Mouse (Mus musculus) embryonic facial prominence, embryonic 12.5 days (tissue): ENCODE measurements around the gene Atf5. TPM values are rescaled to one million over a fixed set of nuclear protein-coding genes. Genes with fewer than 3 reads are reported as not detected.
A peak's percentile ranks its signal among the peaks of the same experiment; 100 is the strongest.

Source experiments
- ATAC-seq: fragments of 200-750 bp; cut with Nextera tagmentation; 2 replicates; pipeline ENCODE4 v1.8.0; 2017; ENCODE audit not compliant: insufficient number of reproducible peaks, insufficient read depth, low FRiP score, low TSS enrichment
- H3K27ac ChIP-seq: fragments of 300-500 bp; sonication (generic); 2 replicates; pipeline ENCODE4 v1.5.1; 2016; ENCODE audit warnings: mild to moderate bottlenecking
- H3K27me3 ChIP-seq: fragments of 300-500 bp; sonication (generic); 2 replicates; pipeline ENCODE4 v1.6.1; 2016; ENCODE audit warnings: mild to moderate bottlenecking, moderate library complexity
- H3K36me3 ChIP-seq: fragments of 300-500 bp; sonication (generic); 2 replicates; pipeline ENCODE4 v1.6.1; 2016; ENCODE audit warnings: mild to moderate bottlenecking
- H3K4me1 ChIP-seq: fragments of 300-500 bp; sonication (generic); 2 replicates; pipeline ENCODE4 v1.6.1; 2016
- H3K4me2 ChIP-seq: fragments of 300-500 bp; sonication (generic); replicated peaks from 2 replicates; pipeline ENCODE4 v1.6.1; 2016; ENCODE audit warnings: mild to moderate bottlenecking, moderate library complexity
- H3K4me3 ChIP-seq: fragments of 300-500 bp; sonication (generic); 2 replicates; pipeline ENCODE4 v1.5.1; 2016; ENCODE audit warnings: mild to moderate bottlenecking
- H3K9ac ChIP-seq: fragments of 300-500 bp; sonication (generic); 2 replicates; pipeline ENCODE4 v1.6.1; 2016; ENCODE audit warnings: mild to moderate bottlenecking, moderate library complexity
- H3K9me3 ChIP-seq: fragments of 300-500 bp; sonication (generic); 2 replicates; pipeline ENCODE4 v1.6.1; 2016; ENCODE audit warnings: mild to moderate bottlenecking, moderate library complexity
- WGBS: fragments of 180-500 bp; shearing (Covaris S2); methylation state at CpG from one replicate; pipeline ENCODE4 v1.1.7; 2016; 5-methylcytosine and 5-hydroxymethylcytosine counted together
- polyA plus RNA-seq: library from polyadenylated mRNA; unstranded; fragments of >200 nt; fragmentation: Nextera tagmentation; extraction: Ambion mirVana; gene quantifications from 2 replicates; pipeline ENCODE4 v1.2.1, GENCODE M21; 2016

Atf5 gene
- polyA plus RNA-seq, result 5.3 and 5.8 TPM in 2 replicates

DNA sequence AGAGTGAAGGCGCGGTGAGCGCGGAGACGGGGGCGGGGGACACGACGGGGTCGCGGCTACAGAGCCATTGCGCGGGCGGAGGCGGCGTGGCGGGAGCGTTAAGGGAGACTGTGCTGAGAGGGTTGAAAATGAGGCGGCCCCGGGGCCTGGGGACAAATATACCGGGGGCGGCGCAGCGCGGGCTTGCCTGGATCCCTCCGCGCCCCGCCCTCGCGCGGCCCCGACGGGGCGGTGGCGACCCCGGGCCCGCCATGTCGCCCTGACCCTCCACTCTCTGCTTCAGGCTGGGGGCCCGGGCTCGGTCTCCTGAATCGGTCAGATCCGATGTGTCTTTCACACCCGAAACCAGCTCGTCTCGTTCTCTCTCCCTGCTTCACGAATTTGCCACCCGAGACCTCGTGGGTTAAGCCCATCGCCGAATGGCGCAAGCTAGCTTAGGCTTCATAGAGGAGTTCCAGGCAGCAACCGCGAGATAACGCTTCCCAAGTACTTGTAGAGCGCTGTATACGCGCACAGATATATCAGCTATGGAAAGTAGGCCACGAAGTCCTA, at the start of gene Atf5:
TSS of gene Atf5 (minus strand) at position 189 of the 552 bp plus-strand sequence.
- H3K9me3 ChIP-seq, result no peaks in the 10 kb centered on the region
- 0 out of 2 replicates have a peak, but pooled peaks cover 9% of the 10 kb centered on the region for H3K36me3 ChIP-seq
- H3K4me2 ChIP-seq, result peak within 1 kb of the TSS; percentile 90
- no peak; the same call in none of the 2 replicates for ATAC-seq
- under 1% methylated on average over 57 of the region's 57 CpGs for WGBS
- H3K27ac ChIP-seq, result peak within 1 kb of the TSS; percentile 94
- H3K9ac ChIP-seq, result peak within 1 kb of the TSS; percentile 82
- peaks cover 36% of the 10 kb centered on the region for H3K4me1 ChIP-seq
- peak within 1 kb of the TSS; percentile 72 for H3K4me3 ChIP-seq
- H3K27me3 ChIP-seq, result no peaks in the 10 kb centered on the region

- H3K27ac ChIP-seq, result 0 out of 2 replicates have a peak overlapping the region, but pooled peaks have one; percentile 31
- peaks cover 60% of the 10 kb centered on the region for H3K36me3 ChIP-seq
- no peak overlapping the region for H3K4me3 ChIP-seq
- H3K4me1 ChIP-seq, result peaks cover 46% of the 10 kb centered on the region
- no peaks in the 10 kb centered on the region for H3K27me3 ChIP-seq
- H3K9me3 ChIP-seq, result no peaks in the 10 kb centered on the region
- 88% methylated on average over 24 of the region's 24 CpGs for WGBS
- ATAC-seq, result no peak
- no peak overlapping the region for H3K4me2 ChIP-seq
- 0 out of 2 replicates have a peak overlapping the region, but pooled peaks have one; percentile 21 for H3K9ac ChIP-seq
Observed at GRCm38 (mm10) chr7:44864595-44865542, 48.4 kb upstream of the Atf5 start.

GRCm38 (mm10) chr7:44863982-44864494, 47.6 kb upstream of the Atf5 start:
- peaks cover 60% of the 10 kb centered on the region for H3K36me3 ChIP-seq

DNA sequence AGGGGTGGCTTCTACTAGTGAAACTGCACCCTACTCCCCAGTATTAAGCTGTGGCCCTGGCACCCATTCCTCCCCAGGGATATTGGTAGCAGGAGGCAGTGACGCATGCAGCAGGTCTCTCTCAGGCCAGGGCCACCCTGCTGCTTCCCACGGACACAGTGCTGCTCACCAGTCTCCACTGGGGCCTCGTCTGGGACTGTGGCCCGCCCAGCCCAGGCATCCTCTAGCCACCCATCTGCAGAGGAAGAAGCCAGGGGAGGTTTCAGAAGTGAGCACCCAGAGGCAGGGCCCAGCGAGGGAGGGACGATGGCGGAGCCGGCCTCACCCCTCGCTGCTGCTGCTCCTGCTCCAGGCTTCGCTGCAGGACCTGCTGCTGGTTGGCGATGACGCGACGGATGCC, 46.8 kb upstream of the Atf5 start:
- ATAC-seq, result no peak
- Histone ChIP-seq H3K4me1 (peaks cover 49% of the 10 kb centered on the region), H3K36me3 (peaks cover 60% of the 10 kb centered on the region)

More at GRCm38 (mm10) chr7:44863982-44864494, 47.6 kb upstream of the Atf5 start:
- ATAC-seq, result no peak
- WGBS, result 85% methylated on average over 11 of the region's 11 CpGs
- H3K9me3 ChIP-seq, result no peaks in the 10 kb centered on the region
- no peak overlapping the region for H3K4me3 ChIP-seq
- peaks cover 46% of the 10 kb centered on the region for H3K4me1 ChIP-seq
- H3K4me2 ChIP-seq, result no peak overlapping the region
- no peaks in the 10 kb centered on the region for H3K27me3 ChIP-seq
- no peak overlapping the region for H3K27ac ChIP-seq
- no peak overlapping the region for H3K9ac ChIP-seq

GRCm38 (mm10) chr7:44862434-44862833, 46.0 kb upstream of the Atf5 start:
- H3K9me3 ChIP-seq, result no peaks in the 10 kb centered on the region
- 86% methylated on average over 8 of the region's 8 CpGs for WGBS
- no peaks in the 10 kb centered on the region for H3K27me3 ChIP-seq
- H3K36me3 ChIP-seq, result peaks cover 60% of the 10 kb centered on the region
- H3K4me3 ChIP-seq, result no peak overlapping the region
- no peak overlapping the region for H3K4me2 ChIP-seq
- H3K4me1 ChIP-seq, result peaks cover 47% of the 10 kb centered on the region
- H3K27ac ChIP-seq, result no peak overlapping the region
- no peak overlapping the region for H3K9ac ChIP-seq
- no peak for ATAC-seq

More for the DNA sequence above, 46.8 kb upstream of the Atf5 start:
- Histone ChIP-seq H3K4me3 (no peak overlapping the region), H3K9me3 (no peaks in the 10 kb centered on the region), H3K9ac (no peak overlapping the region), H3K27ac (no peak overlapping the region), H3K27me3 (no peaks in the 10 kb centered on the region), H3K4me2 (no peak overlapping the region)
- WGBS, result 91% methylated on average over 14 of the region's 14 CpGs

- H3K9ac ChIP-seq, result no peak overlapping the region
- no peaks in the 10 kb centered on the region for H3K27me3 ChIP-seq
- H3K27ac ChIP-seq, result peak overlapping the region; percentile 43; the same call in 1 of the 2 replicates
- peaks cover 40% of the 10 kb centered on the region for H3K4me1 ChIP-seq
- 80% methylated on average over 14 of the region's 14 CpGs for WGBS
- H3K36me3 ChIP-seq, result peaks cover 52% of the 10 kb centered on the region
- no peak for ATAC-seq
- no peaks in the 10 kb centered on the region for H3K9me3 ChIP-seq
- H3K4me2 ChIP-seq, result no peak overlapping the region
- H3K4me3 ChIP-seq, result no peak overlapping the region
Observed at GRCm38 (mm10) chr7:44861429-44861816, 45.0 kb upstream of the Atf5 start.

DNA sequence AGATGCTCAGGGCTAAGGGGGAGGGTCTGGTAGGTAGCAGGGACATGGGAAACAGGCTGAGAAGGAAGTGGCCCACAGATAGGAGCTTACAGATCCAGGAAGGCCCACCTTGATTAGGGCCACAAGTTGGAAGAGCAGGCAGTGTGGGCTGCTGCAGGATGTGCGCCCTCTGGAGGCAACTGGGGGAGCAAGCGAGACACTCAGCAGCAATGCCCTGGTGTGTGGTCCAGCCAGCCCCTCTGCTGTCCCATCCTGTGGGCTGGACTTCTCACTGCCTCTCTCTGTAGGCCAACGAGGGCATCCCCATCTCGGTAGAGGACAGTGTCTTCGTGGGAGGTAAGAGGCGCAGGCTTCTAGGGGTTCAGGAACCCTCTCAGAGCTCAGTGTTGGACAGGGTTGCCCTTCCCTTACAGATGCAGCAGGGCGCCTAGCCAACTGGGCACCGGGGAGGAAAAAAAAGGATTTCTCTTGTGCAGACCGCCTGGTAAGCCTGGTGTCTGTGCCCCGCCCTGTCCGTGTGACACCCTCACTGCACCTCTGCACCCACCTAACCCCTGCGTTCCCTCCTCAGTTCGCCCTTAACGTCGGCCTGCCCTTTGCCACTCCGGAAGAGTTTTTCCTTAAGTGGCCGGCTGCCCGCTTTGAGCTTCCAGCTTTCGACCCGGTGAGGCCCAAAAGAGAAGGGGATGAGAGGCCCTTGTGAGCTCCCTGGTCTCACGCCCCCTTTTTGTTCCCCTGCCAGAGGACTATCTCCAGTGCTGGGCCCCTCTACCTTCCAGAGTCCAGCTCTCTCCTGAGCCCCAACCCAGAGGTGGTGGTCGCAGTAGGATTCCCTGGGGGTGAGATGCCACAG, 44.3 kb upstream of the Atf5 start:
- ATAC-seq, result no peak
- no peak overlapping the region for H3K9ac ChIP-seq
- H3K4me1 ChIP-seq, result peaks cover 36% of the 10 kb centered on the region
- WGBS, result 63% methylated on average over 22 of the region's 22 CpGs
- peak overlapping the region; percentile 43; the same call in 1 of the 2 replicates for H3K27ac ChIP-seq
- peaks cover 45% of the 10 kb centered on the region for H3K36me3 ChIP-seq
- no peaks in the 10 kb centered on the region for H3K9me3 ChIP-seq
- H3K27me3 ChIP-seq, result no peaks in the 10 kb centered on the region
- no peak overlapping the region for H3K4me3 ChIP-seq
- no peak overlapping the region for H3K4me2 ChIP-seq

DNA sequence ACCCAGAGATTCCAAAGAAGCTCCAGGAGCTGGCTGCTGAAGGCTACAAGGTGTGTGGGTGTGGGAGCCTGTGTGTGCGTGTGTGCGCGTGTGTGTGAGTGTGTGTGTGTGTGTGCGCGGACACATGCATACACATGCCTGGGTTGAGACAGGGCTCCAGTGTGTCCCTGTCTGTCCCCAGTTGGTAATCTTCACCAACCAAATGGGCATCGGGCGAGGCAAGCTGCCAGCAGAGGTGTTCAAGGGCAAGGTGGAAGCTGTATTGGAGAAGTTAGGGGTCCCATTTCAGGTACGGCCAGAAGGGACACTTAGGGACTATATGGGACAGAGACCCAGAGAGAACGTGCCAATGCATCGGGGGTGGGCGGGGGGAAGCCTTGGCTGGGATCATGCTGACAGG, 43.4 kb upstream of the Atf5 start:
- H3K27ac ChIP-seq, result no peak overlapping the region
- peaks cover 36% of the 10 kb centered on the region for H3K36me3 ChIP-seq
- no peaks in the 10 kb centered on the region for H3K27me3 ChIP-seq
- H3K9ac ChIP-seq, result no peak overlapping the region
- no peak overlapping the region for H3K4me3 ChIP-seq
- no peaks in the 10 kb centered on the region for H3K9me3 ChIP-seq
- peaks cover 30% of the 10 kb centered on the region for H3K4me1 ChIP-seq
- no peak for ATAC-seq
- 91% methylated on average over 11 of the region's 11 CpGs for WGBS
- no peak overlapping the region for H3K4me2 ChIP-seq

DNA sequence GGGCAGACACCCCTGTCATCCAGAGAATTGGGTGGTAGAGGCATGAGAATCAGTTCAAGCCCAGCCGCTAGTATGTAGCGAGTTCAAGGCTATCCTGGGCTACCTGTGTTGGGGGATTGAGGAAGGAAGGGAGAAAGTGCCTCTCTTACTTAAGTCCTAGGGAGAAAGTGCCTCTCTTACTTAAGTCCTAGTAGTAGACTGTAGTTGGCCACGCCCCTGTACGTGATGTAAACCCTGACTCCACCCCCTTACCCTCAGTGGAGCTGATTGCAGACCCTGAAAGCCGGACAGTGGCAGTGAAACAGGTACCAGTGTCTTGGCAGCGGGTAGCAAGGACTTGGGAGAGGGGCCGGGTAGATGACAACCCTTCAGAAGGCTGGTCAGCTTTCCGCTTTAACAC, 41.4 kb upstream of the Atf5 start:
- Histone ChIP-seq H3K9me3 (no peaks in the 10 kb centered on the region), H3K27ac (peak overlapping the region; percentile 92; the same call in 1 of the 2 replicates)

DNA sequence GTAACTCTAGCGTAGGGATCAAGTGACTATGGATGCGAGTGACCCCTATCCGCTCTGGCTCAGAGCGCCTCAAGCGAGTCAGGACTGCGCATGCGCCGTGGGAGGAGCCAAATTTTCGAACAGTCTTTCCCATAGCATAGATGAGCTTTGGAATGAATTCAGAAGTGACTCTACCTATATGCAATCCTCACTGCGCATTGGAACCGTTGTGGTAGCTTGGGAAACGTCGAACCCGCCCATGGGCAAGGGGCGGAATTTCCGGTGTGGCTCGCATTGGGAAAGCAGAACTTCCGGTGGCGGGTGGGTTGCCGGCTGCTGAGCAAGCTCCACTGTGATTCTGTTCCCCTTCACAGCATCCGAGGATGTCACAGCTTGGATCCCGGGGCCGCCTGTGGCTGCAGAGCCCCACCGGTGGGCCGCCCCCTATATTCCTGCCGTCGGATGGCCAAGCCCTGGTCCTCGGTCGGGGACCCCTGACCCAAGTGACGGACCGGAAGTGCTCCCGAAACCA, 40.6 kb upstream of the Atf5 start, which contains the start of gene Pnkp:
TSS of gene Pnkp (plus strand) at position 98 of the 511 bp plus-strand sequence.
- H3K4me3 ChIP-seq, result peak within 1 kb of the TSS; percentile 75
- H3K36me3 ChIP-seq, result peaks cover 17% of the 10 kb centered on the region
- H3K27me3 ChIP-seq, result no peaks in the 10 kb centered on the region
- H3K27ac ChIP-seq, result peak within 1 kb of the TSS; percentile 92
- H3K9ac ChIP-seq, result peak within 1 kb of the TSS; percentile 78
- peak; percentile 8; the same call in 1 of the 2 replicates for ATAC-seq
- peak within 1 kb of the TSS; percentile 80 for H3K4me2 ChIP-seq
- no peaks in the 10 kb centered on the region for H3K9me3 ChIP-seq
- peaks cover 40% of the 10 kb centered on the region for H3K4me1 ChIP-seq
- under 1% methylated on average over 32 of the region's 32 CpGs for WGBS

More for the DNA sequence above, 41.4 kb upstream of the Atf5 start:
- Histone ChIP-seq H3K4me1 (peaks cover 34% of the 10 kb centered on the region), H3K27me3 (no peaks in the 10 kb centered on the region), H3K4me3 (peak overlapping the region; percentile 75), H3K9ac (peak overlapping the region; percentile 78), H3K36me3 (peaks cover 18% of the 10 kb centered on the region), H3K4me2 (peak overlapping the region; percentile 80)
- no peak for ATAC-seq
- WGBS, result 30% methylated on average over 8 of the region's 8 CpGs
